Mouse (Mus musculus): ENCODE results near the gene Rcan3. TPM values are rescaled to one million over a fixed set of nuclear protein-coding genes. Genes with fewer than 3 reads are reported as not detected.

Gene Rcan3
- polyA plus RNA-seq, 2 experiments: 2.2 to 2.8 TPM

DNA sequence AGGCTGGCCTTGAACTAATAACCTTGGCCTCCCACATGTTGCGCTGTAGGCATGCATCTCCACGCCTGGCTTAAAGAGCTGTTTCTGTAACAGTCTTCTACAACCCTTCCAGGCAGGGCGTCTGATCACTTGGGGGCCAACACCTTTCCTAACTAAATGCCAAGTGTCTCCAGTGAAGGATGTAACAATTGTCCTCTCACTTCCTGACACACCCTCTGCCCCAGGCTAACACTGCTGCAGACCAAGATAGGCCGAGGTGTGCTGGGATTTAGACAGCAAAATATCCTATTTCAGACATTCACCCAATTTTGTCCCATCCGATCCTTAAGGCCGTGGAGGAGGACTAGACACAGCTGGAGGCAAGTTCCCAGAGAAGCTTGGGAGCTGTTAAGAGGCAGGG is 19.5 kb upstream of the Rcan3 start:
- no peak overlapping the region for H3K27ac ChIP-seq
- H3K4me3 ChIP-seq (ENCODE audit: insufficient read depth in 1 of 2, low read depth in 2 of 2, low read length in 2 of 2): no peak overlapping the region
- no peaks in the 10 kb centered on the region for H3K9me3 ChIP-seq (ENCODE audit: control insufficient read depth, low read length)
- 55% methylated on average over 6 of the region's 6 CpGs for WGBS (ENCODE audit: insufficient replicate concordance)
- no peaks in the 10 kb centered on the region for H3K36me3 ChIP-seq (replicated peaks; ENCODE audit: control insufficient read depth, insufficient read depth, low read depth)
- no peaks in the 10 kb centered on the region for H3K27me3 ChIP-seq (ENCODE audit: control insufficient read depth, insufficient read depth, low read length)
- H3K4me1 ChIP-seq (replicated peaks; ENCODE audit: control insufficient read depth in 2 of 2, insufficient read depth in 2 of 2, low read length in 1 of 2): no peaks in the 10 kb centered on the region
- ATAC-seq (ENCODE audit: insufficient read depth): no peak
- DNase-seq (ENCODE audit: low read depth in 3 of 3, low spot score in 3 of 3): no peak
- no peak for TF ChIP-seq EP300 (IDR thresholded peaks at IDR 0.05; ENCODE audit: low read depth)
- no peak overlapping the region for H3K9ac ChIP-seq (replicated peaks)
- H3K4me2 ChIP-seq (ENCODE audit: low read depth): no peak overlapping the region

DNA sequence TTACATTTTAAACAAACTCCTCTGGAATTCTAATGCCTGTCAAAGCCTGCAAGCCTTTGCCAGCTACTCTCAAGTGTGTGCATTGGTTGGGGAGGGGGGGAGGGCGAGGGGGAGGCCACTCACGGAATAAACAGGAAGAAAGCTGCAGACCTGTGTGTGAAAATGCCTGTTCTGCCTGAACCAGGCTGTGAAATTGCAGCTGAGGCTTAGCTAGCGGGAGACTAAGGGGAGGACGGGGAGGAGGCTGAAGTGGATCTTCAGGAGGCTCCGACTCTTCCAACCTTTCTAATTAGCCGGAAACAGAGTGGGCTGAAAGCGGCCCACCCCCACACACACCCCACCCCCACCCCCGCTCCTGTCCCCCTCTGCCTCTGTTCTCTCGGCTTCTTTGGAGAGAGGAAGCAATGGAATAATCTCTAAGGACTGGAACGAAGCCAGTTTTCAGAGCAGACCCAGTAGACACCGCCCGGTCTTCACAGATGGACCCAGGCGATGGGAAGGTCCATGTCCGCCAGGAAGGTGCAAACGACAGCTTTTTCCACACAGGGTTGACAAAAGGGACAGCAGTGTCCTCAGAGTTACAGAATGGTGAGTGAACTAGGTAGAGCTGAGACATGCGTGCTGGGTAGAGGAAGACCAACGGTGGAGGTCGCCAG is 17.8 kb upstream of the Rcan3 start:
- no peak overlapping the region for H3K27ac ChIP-seq

DNA sequence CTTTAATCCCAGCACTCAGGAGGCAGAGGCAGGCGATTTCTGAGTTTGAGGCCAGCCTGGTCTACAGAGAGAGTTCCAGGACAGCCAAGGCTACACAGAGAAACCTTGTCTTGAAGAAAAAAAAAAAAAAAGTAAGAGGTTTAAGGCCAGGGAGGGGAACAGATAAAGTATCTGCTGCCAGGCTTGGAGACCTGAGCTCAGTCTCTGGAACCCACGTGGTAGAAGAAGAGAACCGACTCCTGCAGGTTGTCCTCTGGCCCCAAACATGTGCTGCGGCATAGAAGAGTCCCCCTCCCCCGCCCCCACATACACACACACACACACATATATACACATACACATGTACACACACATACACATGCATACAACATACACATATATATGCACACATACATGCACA is 8.8 kb upstream of the Rcan3 start:
- TF ChIP-seq EP300 (IDR thresholded peaks at IDR 0.05; ENCODE audit: low read depth) (no peak), CTCF (IDR thresholded peaks at IDR 0.05; ENCODE audit: low read depth) (no peak)
- Histone ChIP-seq H3K9me3 (ENCODE audit: control insufficient read depth, low read length) (no peaks in the 10 kb centered on the region), H3K4me3 (ENCODE audit: insufficient read depth in 1 of 2, low read depth in 2 of 2, low read length in 2 of 2) (no peak overlapping the region), H3K36me3 (replicated peaks; ENCODE audit: control insufficient read depth, insufficient read depth, low read depth) (no peaks in the 10 kb centered on the region), H3K9ac (replicated peaks) (no peak overlapping the region), H3K27ac (no peak overlapping the region), H3K4me1 (replicated peaks; ENCODE audit: control insufficient read depth in 2 of 2, insufficient read depth in 2 of 2, low read length in 1 of 2) (peaks cover 9 to 25% of the 10 kb centered on the region in 2 experiments), H3K4me2 (ENCODE audit: low read depth) (no peak overlapping the region), H3K27me3 (ENCODE audit: control insufficient read depth, insufficient read depth, low read length) (no peaks in the 10 kb centered on the region)
- WGBS (ENCODE audit: insufficient replicate concordance): 29% methylated on average over 5 of the region's 5 CpGs
- DNase-seq (ENCODE audit: low read depth in 3 of 3, low spot score in 3 of 3): no peak
- no peak for ATAC-seq (ENCODE audit: insufficient read depth)

More for the DNA sequence above, 17.8 kb upstream of the Rcan3 start:
- TF ChIP-seq CTCF (IDR thresholded peaks at IDR 0.05; ENCODE audit: low read depth) (no peak), EP300 (IDR thresholded peaks at IDR 0.05; ENCODE audit: low read depth) (no peak)
- no peak overlapping the region for H3K4me3 ChIP-seq (ENCODE audit: insufficient read depth in 1 of 2, low read depth in 2 of 2, low read length in 2 of 2)
- DNase-seq (ENCODE audit: low read depth in 3 of 3, low spot score in 3 of 3) (no peak), ATAC-seq (ENCODE audit: insufficient read depth) (no peak)
- H3K36me3 ChIP-seq (replicated peaks; ENCODE audit: control insufficient read depth, insufficient read depth, low read depth): no peaks in the 10 kb centered on the region
- H3K4me2 ChIP-seq (ENCODE audit: low read depth): no peak overlapping the region
- H3K9me3 ChIP-seq (ENCODE audit: control insufficient read depth, low read length): no peaks in the 10 kb centered on the region
- H3K9ac ChIP-seq (replicated peaks): no peak overlapping the region
- no peaks in the 10 kb centered on the region for H3K4me1 ChIP-seq (replicated peaks; ENCODE audit: control insufficient read depth in 2 of 2, insufficient read depth in 2 of 2, low read length in 1 of 2)
- WGBS (ENCODE audit: insufficient replicate concordance): 57% methylated on average over 18 of the region's 18 CpGs
- H3K27me3 ChIP-seq (ENCODE audit: control insufficient read depth, insufficient read depth, low read length): no peaks in the 10 kb centered on the region

DNA sequence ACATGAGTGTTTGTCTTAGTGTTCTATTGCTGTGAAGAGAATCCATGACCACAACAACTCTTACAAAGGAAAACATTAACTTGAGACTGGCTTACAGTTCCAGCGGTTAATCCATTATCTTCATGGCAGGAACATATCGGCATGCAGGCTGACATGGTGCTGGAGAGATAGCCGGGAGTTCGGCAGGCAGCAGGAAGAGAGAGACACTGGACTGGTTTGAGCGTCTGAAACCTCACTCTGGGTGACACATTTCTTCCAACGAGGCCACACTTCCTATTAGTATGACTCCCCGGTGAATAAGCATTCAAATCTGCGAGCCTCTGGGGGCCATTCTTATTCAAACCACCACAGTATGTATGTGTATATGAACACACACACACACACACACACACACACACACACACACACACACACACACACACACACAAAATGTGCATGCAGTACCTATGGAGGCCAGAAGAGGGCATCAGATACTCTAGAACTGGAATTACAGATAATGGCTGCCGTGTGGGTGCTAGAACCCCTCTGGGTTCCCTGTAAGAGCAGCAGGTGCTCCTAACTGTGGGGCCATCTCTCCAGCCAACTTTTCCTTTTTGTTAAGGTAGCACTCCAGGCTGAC is 6.4 kb upstream of the Rcan3 start:
- 8% methylated on average over 9 of the region's 9 CpGs for WGBS (ENCODE audit: insufficient replicate concordance)
- Histone ChIP-seq H3K9ac (replicated peaks) (peak overlapping the region; percentile 71), H3K27me3 (ENCODE audit: control insufficient read depth, insufficient read depth, low read length) (no peaks in the 10 kb centered on the region), H3K4me3 (ENCODE audit: insufficient read depth in 1 of 2, low read depth in 2 of 2, low read length in 2 of 2) (peak overlapping the region in 1 of 2 experiments; percentile 41; a peak in 1 of 4 replicates), H3K36me3 (replicated peaks; ENCODE audit: control insufficient read depth, insufficient read depth, low read depth) (no peaks in the 10 kb centered on the region), H3K27ac (peak overlapping the region; percentile 97), H3K9me3 (ENCODE audit: control insufficient read depth, low read length) (no peaks in the 10 kb centered on the region), H3K4me1 (replicated peaks; ENCODE audit: control insufficient read depth in 2 of 2, insufficient read depth in 2 of 2, low read length in 1 of 2) (peaks cover 13 to 35% of the 10 kb centered on the region in 2 experiments), H3K4me2 (ENCODE audit: low read depth) (peak overlapping the region; percentile 91)
- peak; percentile 78 for ATAC-seq (ENCODE audit: insufficient read depth)
- TF ChIP-seq CTCF (IDR thresholded peaks at IDR 0.05; ENCODE audit: low read depth) (peak; percentile 89), EP300 (IDR thresholded peaks at IDR 0.05; ENCODE audit: low read depth) (peak; percentile 89)
- DNase-seq (ENCODE audit: low read depth in 3 of 3, low spot score in 3 of 3): peak; percentile 71 to 74 (median 73)

DNA sequence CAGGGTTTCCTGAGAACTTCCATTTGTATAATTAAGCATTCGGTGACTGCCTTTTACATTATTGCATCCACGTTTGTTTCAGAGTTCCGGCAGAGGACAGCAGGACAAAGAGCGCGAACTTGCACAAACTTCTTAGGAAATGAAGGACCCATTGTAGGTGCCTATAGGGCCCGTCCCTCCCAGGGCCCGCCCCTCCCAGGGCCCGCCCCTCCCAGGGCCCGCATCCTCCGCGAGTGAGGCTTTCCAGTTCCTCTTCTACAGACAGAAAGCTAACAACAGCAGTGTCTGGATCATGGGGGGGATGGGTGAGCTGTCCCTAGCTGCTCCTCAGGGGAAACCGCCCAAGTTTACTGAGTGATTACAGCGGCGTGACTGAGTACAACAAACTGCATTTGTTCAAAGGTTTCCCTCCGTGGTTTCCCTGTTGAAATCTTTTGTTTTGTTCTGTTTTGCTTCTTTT is 5.6 kb upstream of the Rcan3 start:
- no peaks in the 10 kb centered on the region for H3K36me3 ChIP-seq (replicated peaks; ENCODE audit: control insufficient read depth, insufficient read depth, low read depth)
- 1% methylated on average over 15 of the region's 15 CpGs for WGBS (ENCODE audit: insufficient replicate concordance)
- H3K4me3 ChIP-seq (ENCODE audit: insufficient read depth in 1 of 2, low read depth in 2 of 2, low read length in 2 of 2): peak overlapping the region; percentile 41 to 46
- no peaks in the 10 kb centered on the region for H3K9me3 ChIP-seq (ENCODE audit: control insufficient read depth, low read length)
- peak; percentile 70 to 87 (median 72) for DNase-seq (ENCODE audit: low read depth in 3 of 3, low spot score in 3 of 3)
- peaks cover 18 to 38% of the 10 kb centered on the region in 2 experiments for H3K4me1 ChIP-seq (replicated peaks; ENCODE audit: control insufficient read depth in 2 of 2, insufficient read depth in 2 of 2, low read length in 1 of 2)
- TF ChIP-seq EP300 (IDR thresholded peaks at IDR 0.05; ENCODE audit: low read depth) (no peak; the same call in 1 of the 2 replicates), CTCF (IDR thresholded peaks at IDR 0.05; ENCODE audit: low read depth) (no peak)
- peak; percentile 95 for ATAC-seq (ENCODE audit: insufficient read depth)
- peak overlapping the region; percentile 91 for H3K4me2 ChIP-seq (ENCODE audit: low read depth)
- H3K27ac ChIP-seq: peak overlapping the region; percentile 97
- no peaks in the 10 kb centered on the region for H3K27me3 ChIP-seq (ENCODE audit: control insufficient read depth, insufficient read depth, low read length)
- peak overlapping the region; percentile 71 for H3K9ac ChIP-seq (replicated peaks)
